Mouse (Mus musculus) heart, embryonic 12.5 days (tissue): ENCODE results near the gene Gm10799. TPM values are rescaled to one million over a fixed set of nuclear protein-coding genes. Genes with fewer than 3 reads are reported as not detected.

Source experiments
- ATAC-seq: fragments of 200-750 bp; cut with Nextera tagmentation; 2 replicates; pipeline ENCODE4 v1.8.0; 2017; ENCODE audit warnings: moderate TSS enrichment, moderate library complexity; ENCODE audit not compliant: insufficient number of reproducible peaks, low FRiP score
- H3K27ac ChIP-seq: fragments of 300-500 bp; sonication (generic); 2 replicates; pipeline ENCODE4 v1.5.1; 2016; ENCODE audit warnings: mild to moderate bottlenecking, moderate library complexity; ENCODE audit not compliant: poor library complexity, severe bottlenecking
- H3K27me3 ChIP-seq: fragments of 300-500 bp; sonication (generic); replicated peaks from 2 replicates; pipeline ENCODE4 v1.6.1; 2016; ENCODE audit warnings: mild to moderate bottlenecking, moderate library complexity
- H3K36me3 ChIP-seq: fragments of 300-500 bp; sonication (generic); 2 replicates; pipeline ENCODE4 v1.6.1; 2016; ENCODE audit warnings: mild to moderate bottlenecking, moderate library complexity
- H3K4me1 ChIP-seq: fragments of 300-500 bp; sonication (generic); replicated peaks from 2 replicates; pipeline ENCODE4 v1.6.1; 2016; ENCODE audit warnings: mild to moderate bottlenecking
- H3K4me2 ChIP-seq: fragments of 300-500 bp; sonication (generic); 2 replicates; pipeline ENCODE4 v1.6.1; 2016; ENCODE audit warnings: mild to moderate bottlenecking, moderate library complexity
- H3K4me3 ChIP-seq: fragments of 300-500 bp; sonication (generic); 2 replicates; pipeline ENCODE4 v1.5.1; 2016; ENCODE audit warnings: mild to moderate bottlenecking
- H3K9ac ChIP-seq: fragments of 300-500 bp; sonication (generic); 2 replicates; pipeline ENCODE4 v1.6.1; 2016; ENCODE audit warnings: mild to moderate bottlenecking, moderate library complexity
- H3K9me3 ChIP-seq: fragments of 300-500 bp; sonication (generic); replicated peaks from 2 replicates; pipeline ENCODE4 v1.6.1; 2016; ENCODE audit warnings: mild to moderate bottlenecking, moderate library complexity
- WGBS: fragments of 180-500 bp; shearing (Covaris S2); methylation state at CpG from one replicate; pipeline ENCODE4 v1.1.7; 2016; 5-methylcytosine and 5-hydroxymethylcytosine counted together
- polyA plus RNA-seq: library from polyadenylated mRNA; unstranded; fragments of >200 nt; fragmentation: Nextera tagmentation; extraction: Ambion mirVana; gene quantifications from 2 replicates; pipeline ENCODE4 v1.2.1, GENCODE M21; 2016

Gene Gm10799
- polyA plus RNA-seq, 1 experiment from 2014 or later = not detected

DNA sequence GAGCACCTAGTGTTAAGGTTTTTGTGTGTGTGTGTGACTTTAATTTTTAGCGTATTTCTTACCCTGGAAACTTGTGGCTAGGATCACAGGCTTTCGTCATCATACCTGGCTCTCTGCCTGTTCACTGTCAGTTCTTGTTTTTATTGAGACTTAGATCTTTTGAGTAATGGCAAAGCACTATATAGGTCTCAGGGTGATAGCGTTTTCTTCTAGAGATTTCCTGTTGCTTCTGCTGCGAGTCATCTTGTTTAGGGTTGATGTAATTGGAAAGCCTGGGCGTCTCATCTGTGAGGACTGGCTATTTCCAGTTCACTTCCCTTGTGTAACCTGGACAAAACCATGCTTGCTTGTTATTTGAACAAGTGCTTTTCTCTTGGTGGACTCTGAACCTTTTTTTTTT is 26.7 kb downstream of the Gm10799 start:
- no peak overlapping the region for H3K9ac ChIP-seq
- 65% methylated on average over 5 of the region's 5 CpGs for WGBS
- ATAC-seq = no peak
- H3K4me1 ChIP-seq = peaks cover 10% of the 10 kb centered on the region; the same call in 1 of the 2 replicates
- no peak overlapping the region for H3K27ac ChIP-seq
- H3K27me3 ChIP-seq = no peaks in the 10 kb centered on the region
- H3K4me3 ChIP-seq = no peak overlapping the region
- H3K9me3 ChIP-seq = no peaks in the 10 kb centered on the region
- H3K4me2 ChIP-seq = no peak overlapping the region
- peaks cover 47% of the 10 kb centered on the region for H3K36me3 ChIP-seq

DNA sequence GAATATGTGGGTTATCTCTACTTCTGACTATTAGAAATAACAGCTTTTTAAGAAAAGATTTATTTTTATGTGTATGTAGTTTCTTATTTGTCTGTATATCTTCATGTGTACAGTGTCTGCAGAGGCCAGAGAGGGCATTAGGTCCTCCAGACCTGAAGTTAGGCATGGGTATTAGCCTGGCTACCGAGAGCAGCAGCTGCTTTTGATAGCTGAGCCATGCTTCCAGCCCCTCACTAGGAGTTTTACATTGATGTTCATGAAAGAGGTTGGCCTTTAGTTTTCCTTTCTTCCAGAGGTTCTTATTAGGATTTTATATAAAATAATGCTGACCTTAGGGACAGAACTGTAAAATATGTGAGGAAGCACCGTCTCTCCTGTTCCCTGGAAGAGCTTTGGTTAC is 30.1 kb downstream of the Gm10799 start:
- no peak overlapping the region for H3K4me3 ChIP-seq
- no peak overlapping the region for H3K27ac ChIP-seq
- peaks cover 51% of the 10 kb centered on the region for H3K36me3 ChIP-seq
- H3K27me3 ChIP-seq = no peaks in the 10 kb centered on the region
- no peak overlapping the region for H3K4me2 ChIP-seq
- no peak for ATAC-seq
- H3K4me1 ChIP-seq = peaks cover 11% of the 10 kb centered on the region; the same call in 1 of the 2 replicates
- H3K9me3 ChIP-seq = no peaks in the 10 kb centered on the region
- 85% methylated on average over 2 of the region's 2 CpGs for WGBS
- no peak overlapping the region for H3K9ac ChIP-seq

DNA sequence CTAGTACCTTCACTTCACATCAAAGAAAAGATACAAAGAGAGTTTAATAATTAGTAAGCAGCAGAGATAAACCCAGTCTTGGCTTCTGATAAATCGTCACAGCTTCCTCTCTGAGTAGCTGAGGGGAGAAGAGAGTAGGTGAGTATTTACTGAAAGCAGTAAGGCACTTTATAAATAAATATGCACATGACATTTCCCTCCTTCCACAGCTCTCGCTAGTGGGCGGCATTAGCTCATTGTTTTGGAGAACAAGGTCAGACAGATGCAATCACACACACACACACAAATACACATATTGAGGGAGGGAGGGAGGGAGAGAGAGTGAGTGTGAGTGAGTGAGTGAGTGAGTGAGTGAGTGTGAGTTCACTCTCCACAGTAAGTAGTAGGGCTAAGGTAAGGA is 32.0 kb downstream of the Gm10799 start:
- Histone ChIP-seq H3K9ac (no peak overlapping the region), H3K4me2 (no peak overlapping the region), H3K27ac (no peak overlapping the region), H3K4me1 (peaks cover 8% of the 10 kb centered on the region; the same call in 1 of the 2 replicates), H3K27me3 (no peaks in the 10 kb centered on the region), H3K36me3 (peaks cover 52% of the 10 kb centered on the region), H3K4me3 (no peak overlapping the region), H3K9me3 (no peaks in the 10 kb centered on the region)
- ATAC-seq = no peak
- WGBS = 67% methylated on average over 3 of the region's 3 CpGs

GRCm38 (mm10) chr2:104035595-104035994 is 32.8 kb downstream of the Gm10799 start:
- Histone ChIP-seq H3K27me3 (no peaks in the 10 kb centered on the region), H3K27ac (no peak overlapping the region), H3K9ac (no peak overlapping the region), H3K4me3 (no peak overlapping the region), H3K36me3 (peaks cover 51% of the 10 kb centered on the region), H3K9me3 (no peaks in the 10 kb centered on the region), H3K4me1 (peaks cover 7% of the 10 kb centered on the region; the same call in 1 of the 2 replicates), H3K4me2 (no peak overlapping the region)
- WGBS = 71% methylated on average over 6 of the region's 6 CpGs
- no peak for ATAC-seq

GRCm38 (mm10) chr2:104034832-104035472 is 33.4 kb downstream of the Gm10799 start:
- H3K27ac ChIP-seq = no peak overlapping the region
- no peak overlapping the region for H3K4me3 ChIP-seq
- 31% methylated on average over 3 of the region's 3 CpGs for WGBS
- H3K36me3 ChIP-seq = peaks cover 49% of the 10 kb centered on the region
- H3K27me3 ChIP-seq = no peaks in the 10 kb centered on the region
- no peaks in the 10 kb centered on the region for H3K9me3 ChIP-seq
- H3K4me1 ChIP-seq = peaks cover 7% of the 10 kb centered on the region
- no peak for ATAC-seq
- H3K9ac ChIP-seq = no peak overlapping the region
- H3K4me2 ChIP-seq = no peak overlapping the region

GRCm38 (mm10) chr2:104032056-104032455 is 36.3 kb downstream of the Gm10799 start:
- H3K9ac ChIP-seq = no peak overlapping the region
- WGBS = 88% methylated on average over 3 of the region's 3 CpGs

GRCm38 (mm10) chr2:104030381-104030780 is 38.0 kb downstream of the Gm10799 start:
- 76% methylated on average over 3 of the region's 3 CpGs for WGBS
- no peak overlapping the region for H3K27ac ChIP-seq
- no peak for ATAC-seq
- no peak overlapping the region for H3K4me2 ChIP-seq
- no peaks in the 10 kb centered on the region for H3K9me3 ChIP-seq
- H3K4me1 ChIP-seq = peaks cover 18% of the 10 kb centered on the region
- no peak overlapping the region for H3K4me3 ChIP-seq
- no peak overlapping the region for H3K9ac ChIP-seq
- peaks cover 22% of the 10 kb centered on the region for H3K36me3 ChIP-seq
- H3K27me3 ChIP-seq = no peaks in the 10 kb centered on the region

More at GRCm38 (mm10) chr2:104032056-104032455, 36.3 kb downstream of the Gm10799 start:
- no peak overlapping the region for H3K27ac ChIP-seq
- H3K4me3 ChIP-seq = no peak overlapping the region
- no peaks in the 10 kb centered on the region for H3K9me3 ChIP-seq
- no peaks in the 10 kb centered on the region for H3K27me3 ChIP-seq
- no peak overlapping the region for H3K4me2 ChIP-seq
- H3K4me1 ChIP-seq = peaks cover 21% of the 10 kb centered on the region
- H3K36me3 ChIP-seq = peaks cover 34% of the 10 kb centered on the region
- ATAC-seq = no peak

DNA sequence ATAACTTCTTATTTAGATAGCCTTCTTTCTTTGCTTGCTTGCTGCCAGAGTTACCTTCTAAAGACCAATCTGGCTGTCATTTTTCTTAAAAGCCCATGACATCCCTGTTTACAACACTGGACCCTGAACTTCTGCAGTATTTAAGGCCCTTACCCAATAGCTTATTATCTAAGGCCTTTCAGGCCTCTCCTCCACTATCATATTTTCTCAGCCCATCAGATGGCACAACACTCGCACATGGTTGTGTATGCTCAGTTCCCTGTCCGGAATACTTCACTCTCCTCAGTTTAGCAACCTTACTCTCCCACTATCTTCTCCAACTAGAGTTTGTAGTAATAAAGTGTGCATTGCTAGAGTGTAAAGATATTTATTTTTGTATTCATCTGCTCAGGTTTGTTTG is 39.3 kb downstream of the Gm10799 start:
- 30% methylated on average over 2 of the region's 2 CpGs for WGBS
- H3K4me1 ChIP-seq = peaks cover 18% of the 10 kb centered on the region
- H3K27me3 ChIP-seq = no peaks in the 10 kb centered on the region
- no peaks in the 10 kb centered on the region for H3K9me3 ChIP-seq
- no peak for ATAC-seq
- H3K27ac ChIP-seq = no peak overlapping the region
- H3K9ac ChIP-seq = peak overlapping the region; percentile 100
- peak overlapping the region; percentile 82 for H3K4me2 ChIP-seq
- H3K36me3 ChIP-seq = peaks cover 19% of the 10 kb centered on the region
- peak overlapping the region; percentile 97 for H3K4me3 ChIP-seq

DNA sequence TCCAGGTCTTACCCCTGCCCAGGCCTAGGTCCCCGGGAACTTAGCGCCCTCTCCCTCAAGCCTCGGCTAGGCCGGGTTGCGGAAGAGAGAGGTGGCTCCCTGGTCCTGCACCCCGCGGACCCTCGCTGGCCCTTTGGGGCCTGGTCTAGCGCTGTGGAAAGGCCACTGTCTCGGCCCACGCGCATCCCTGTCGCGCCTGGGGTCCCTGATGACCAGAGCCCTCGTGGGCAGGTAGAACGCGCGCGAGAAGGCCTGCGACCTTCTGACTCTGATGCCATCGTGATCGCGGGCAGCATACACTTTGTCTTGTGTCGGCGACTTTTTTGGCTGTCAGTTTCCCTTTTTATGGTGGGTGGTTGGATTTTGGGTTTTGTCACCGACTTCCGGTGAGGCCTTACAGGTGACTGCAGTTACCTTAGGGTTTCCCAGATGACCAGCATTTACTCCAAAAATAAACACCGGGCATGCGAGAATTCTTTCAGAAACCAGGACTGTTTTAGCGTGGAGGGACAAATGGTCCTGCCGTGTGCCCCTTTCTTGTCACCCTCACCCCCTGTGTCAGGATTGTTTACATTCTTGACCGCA is 40.1 kb downstream of the Gm10799 start, which contains the start of gene 4931422A03Rik:
4931422A03Rik (minus strand) TSS at position 223 of the 585 bp plus-strand sequence.
- peak; percentile 75 for ATAC-seq
- peak within 1 kb of the TSS; percentile 100 for H3K9ac ChIP-seq
- peak within 1 kb of the TSS; percentile 82 for H3K4me2 ChIP-seq
- H3K36me3 ChIP-seq = peaks cover 13% of the 10 kb centered on the region
- H3K4me1 ChIP-seq = peaks cover 18% of the 10 kb centered on the region
- no peaks in the 10 kb centered on the region for H3K27me3 ChIP-seq
- H3K9me3 ChIP-seq = no peaks in the 10 kb centered on the region
- 1% methylated on average over 31 of the region's 32 CpGs for WGBS
- H3K27ac ChIP-seq = peak within 1 kb of the TSS; percentile 55
- peak within 1 kb of the TSS; percentile 97 for H3K4me3 ChIP-seq

DNA sequence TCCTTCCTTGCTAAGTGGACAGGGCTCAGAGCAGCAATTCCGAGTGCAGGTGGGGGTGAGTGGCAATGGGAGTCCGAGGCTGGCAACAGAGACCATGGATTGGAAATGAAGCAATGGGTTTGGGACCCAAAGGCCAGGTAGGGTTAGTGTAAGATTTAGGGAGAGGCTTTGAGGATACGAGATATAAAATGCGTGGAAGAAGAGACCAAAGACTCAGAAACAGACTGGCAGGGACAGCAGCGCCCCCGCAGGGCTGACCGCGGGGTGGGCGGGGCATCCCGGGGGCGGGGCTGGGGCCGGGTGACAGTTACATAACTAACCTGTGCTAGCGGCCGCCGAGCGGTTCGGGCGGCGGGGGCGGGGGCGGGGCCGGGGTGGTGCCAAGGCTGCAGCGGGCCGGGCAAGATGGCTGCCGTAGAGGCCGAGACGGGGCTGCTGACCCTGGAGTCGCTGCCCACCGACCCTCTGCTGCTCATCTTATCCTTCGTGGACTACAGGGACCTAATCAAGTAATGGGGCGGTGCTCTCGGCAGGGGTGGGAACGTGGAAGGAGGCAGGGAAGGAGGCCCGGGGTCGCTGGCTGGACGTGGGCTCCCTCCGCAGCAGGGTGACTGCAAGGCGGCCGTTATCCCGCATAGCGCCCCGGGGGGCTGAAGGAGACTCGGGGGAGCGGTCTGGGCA is 40.8 kb downstream of the Gm10799 start, which contains the start of gene Fbxo3:
Fbxo3 (plus strand) TSS at position 264 of the 681 bp plus-strand sequence.
- peaks cover 18% of the 10 kb centered on the region for H3K4me1 ChIP-seq
- WGBS = 1% methylated on average over 44 of the region's 44 CpGs
- H3K27ac ChIP-seq = peak within 1 kb of the TSS; percentile 55
- H3K27me3 ChIP-seq = no peaks in the 10 kb centered on the region
- H3K9ac ChIP-seq = peak within 1 kb of the TSS; percentile 100
- H3K36me3 ChIP-seq = peaks cover 12% of the 10 kb centered on the region
- peak within 1 kb of the TSS; percentile 97 for H3K4me3 ChIP-seq
- ATAC-seq = peak; percentile 97
- H3K9me3 ChIP-seq = no peaks in the 10 kb centered on the region
- H3K4me2 ChIP-seq = peak within 1 kb of the TSS; percentile 82

DNA sequence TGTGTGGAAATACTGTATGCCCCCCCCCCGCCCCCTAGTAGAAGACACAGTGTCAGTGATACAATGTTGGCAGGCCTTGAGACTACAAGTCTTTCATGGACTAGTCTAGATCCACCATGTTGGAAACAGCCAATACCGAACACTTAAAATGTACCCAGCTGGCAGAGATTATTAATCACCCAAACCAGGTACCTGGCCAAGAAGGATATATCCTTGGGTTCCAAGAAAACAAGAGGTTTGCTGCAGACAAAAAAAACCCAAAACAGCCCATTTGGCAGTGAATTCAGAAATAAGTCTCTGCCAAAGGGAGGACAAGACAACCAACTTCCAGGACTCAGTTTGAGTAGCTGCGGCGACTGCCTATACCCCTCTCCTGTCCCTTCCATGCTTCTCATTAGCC is 43.7 kb downstream of the Gm10799 start:
- Histone ChIP-seq H3K36me3 (no peaks in the 10 kb centered on the region), H3K9ac (no peak overlapping the region), H3K4me2 (no peak overlapping the region), H3K4me1 (peaks cover 11% of the 10 kb centered on the region), H3K9me3 (no peaks in the 10 kb centered on the region), H3K27ac (no peak overlapping the region), H3K27me3 (no peaks in the 10 kb centered on the region), H3K4me3 (no peak overlapping the region)
- WGBS = 87% methylated on average over 4 of the region's 4 CpGs
- ATAC-seq = no peak
